ENCODE assay signal across 9 mouse cellular contexts in genomic region chr11:75212031-75212667, GRCm38 (mm10). TPM values are rescaled to one million over a fixed set of nuclear protein-coding genes. Genes with fewer than 3 reads are reported as not detected.
DNase-seq lines count a peak whose midpoint lies in the region; ATAC-seq and TF ChIP-seq lines count a peak whose summit lies in the region.
"Had no signal": no experiment of that assay in that cellular context is flagged by ENCODE, and none has a peak within 500 bp of the region (broad histone marks: within the 10 kb centered on the region; RNA-seq: fewer than 3 reads in every experiment).

No protein-coding gene starts in this region.

- intact Hi-C loops in heart, adult 2 months (cut with DNase I): no loop called here

- peaks cover 12% of the 10 kb centered on the region for H3K4me1 ChIP-seq in lung, embryonic 14.5 days (ENCODE audit: insufficient read depth)
- H3K4me1 ChIP-seq in heart, adult 2 months (ENCODE audit: control insufficient read depth, insufficient read depth, low read length): peaks cover 5% of the 10 kb centered on the region
- H3K4me1 ChIP-seq in kidney, embryonic 15.5 days: peaks cover 52% of the 10 kb centered on the region
- H3K4me1 ChIP-seq in midbrain, postnatal 0 days (ENCODE audit: insufficient read depth, low read length): peaks cover 30% of the 10 kb centered on the region

- no peak for DNase-seq in lung, embryonic 14.5 days
- DNase-seq in lung, postnatal 14 days: no peak
- peak; percentile 79 for DNase-seq in cerebellum, adult 9-10 months
- peak; percentile 52 to 76 for DNase-seq in heart, adult 2 months
- no peak for DNase-seq in midbrain, postnatal 0 days (ENCODE audit: low spot score)
- DNase-seq in thymus, postnatal 14 days: no peak
- no peak for DNase-seq in spleen, postnatal 4 days (ENCODE audit: low spot score in 2 of 2)

- H3K9ac ChIP-seq in lung, embryonic 14.5 days: no peak overlapping the region
- peak overlapping the region; percentile 59; the same call in 1 of the 2 replicates for H3K9ac ChIP-seq in heart, adult 2 months (ENCODE audit: low read depth, low read length)
- no peak overlapping the region for H3K9ac ChIP-seq in kidney, embryonic 15.5 days
- H3K9ac ChIP-seq in midbrain, postnatal 0 days (replicated peaks; ENCODE audit: low read length, poor library complexity, severe bottlenecking): no peak overlapping the region; the same call in 1 of the 2 replicates
- H3K9ac ChIP-seq: liver, embryonic 14.5 days had no signal

- H3K27me3 ChIP-seq in lung, embryonic 14.5 days (ENCODE audit: insufficient read depth, low read length): no peaks in the 10 kb centered on the region
- no peaks in the 10 kb centered on the region for H3K27me3 ChIP-seq in heart, adult 2 months (ENCODE audit: control insufficient read depth, insufficient read depth, low read length)
- H3K27me3 ChIP-seq in kidney, embryonic 15.5 days: no peaks in the 10 kb centered on the region
- H3K27me3 ChIP-seq in midbrain, postnatal 0 days (ENCODE audit: insufficient read depth, low read length): no peaks in the 10 kb centered on the region

- no peaks in the 10 kb centered on the region for H3K79me2 ChIP-seq in heart, adult 2 months (replicated peaks; ENCODE audit: control insufficient read depth, insufficient read depth, low read length)

- no peak for TF ChIP-seq CTCF in lung, embryonic 14.5 days (IDR thresholded peaks at IDR 0.05; ENCODE audit: low read depth)
- TF ChIP-seq CTCF in heart, adult 2 months (IDR thresholded peaks at IDR 0.05): no peak
- no peak for TF ChIP-seq CTCF in midbrain, postnatal 0 days (IDR thresholded peaks at IDR 0.05)

- no peak for TF ChIP-seq EP300 in heart, adult 2 months (IDR thresholded peaks at IDR 0.05; ENCODE audit: insufficient read depth, low read depth, low read length)

- no peak overlapping the region for H3K4me3 ChIP-seq in lung, embryonic 14.5 days (ENCODE audit: low read depth, low read length)
- H3K4me3 ChIP-seq in heart, adult 2 months: no peak overlapping the region
- H3K4me3 ChIP-seq in kidney, embryonic 15.5 days (replicated peaks): no peak overlapping the region
- H3K4me3 ChIP-seq in midbrain, postnatal 0 days (ENCODE audit: low read depth, low read length): no peak overlapping the region

- H3K9me3 ChIP-seq in lung, embryonic 14.5 days (ENCODE audit: low read depth, low read length): no peaks in the 10 kb centered on the region
- no peaks in the 10 kb centered on the region for H3K9me3 ChIP-seq in kidney, embryonic 15.5 days (replicated peaks)
- no peaks in the 10 kb centered on the region for H3K9me3 ChIP-seq in midbrain, postnatal 0 days (ENCODE audit: low read length)

- H3K4me2 ChIP-seq in lung, embryonic 14.5 days: no peak overlapping the region
- no peak overlapping the region for H3K4me2 ChIP-seq in kidney, embryonic 15.5 days
- no peak overlapping the region for H3K4me2 ChIP-seq in midbrain, postnatal 0 days (ENCODE audit: low read depth, low read length, poor library complexity, severe bottlenecking)

- ATAC-seq in lung, embryonic 14.5 days (ENCODE audit: insufficient read depth): 0 out of 2 replicates have a peak, but pooled peaks have one; percentile 16
- peak; percentile 45; the same call in 1 of the 2 replicates for ATAC-seq in kidney, embryonic 15.5 days (replicated peaks; ENCODE audit: low FRiP score)
- 0 out of 2 replicates have a peak, but pooled peaks have one; percentile 18 for ATAC-seq in midbrain, postnatal 0 days (ENCODE audit: low FRiP score)

- WGBS in lung, embryonic 14.5 days: 58% methylated on average over 8 of the region's 8 CpGs
- WGBS in heart, adult 2 months: 33% methylated on average over 8 of the region's 8 CpGs
- 59% methylated on average over 8 of the region's 8 CpGs for WGBS in kidney, embryonic 15.5 days
- WGBS in midbrain, postnatal 0 days: 45% methylated on average over 8 of the region's 8 CpGs

- peak overlapping the region; percentile 65; the same call in 1 of the 2 replicates for H3K27ac ChIP-seq in lung, embryonic 14.5 days (ENCODE audit: low read depth)
- H3K27ac ChIP-seq in heart, adult 2 months: peak overlapping the region; percentile 91
- peak overlapping the region; percentile 77 for H3K27ac ChIP-seq in kidney, embryonic 15.5 days
- peak overlapping the region; percentile 62; the same call in 1 of the 2 replicates for H3K27ac ChIP-seq in midbrain, postnatal 0 days (ENCODE audit: low read depth, low read length)
- H3K27ac ChIP-seq: liver, embryonic 14.5 days had no signal

- H3K36me3 ChIP-seq in lung, embryonic 14.5 days (ENCODE audit: insufficient read depth): no peaks in the 10 kb centered on the region
- H3K36me3 ChIP-seq in heart, adult 2 months (ENCODE audit: control insufficient read depth, insufficient read depth, low read length): no peaks in the 10 kb centered on the region
- H3K36me3 ChIP-seq in kidney, embryonic 15.5 days: no peaks in the 10 kb centered on the region
- H3K36me3 ChIP-seq in midbrain, postnatal 0 days (ENCODE audit: insufficient read depth, low read length): no peaks in the 10 kb centered on the region

- TF ChIP-seq POLR2A in heart, adult 2 months (IDR thresholded peaks at IDR 0.05; ENCODE audit: insufficient read depth, low read depth, low read length): peak; percentile 29; the same call in 1 of the 2 replicates

RNA-seq across cellular contexts. Expression of gene Rtn4rl1, which starts 18.6 kb away (rescaled TPM):
- 1.1 and 1.5 TPM in 2 replicates for polyA plus RNA-seq in lung, embryonic 14.5 days (2014; fragmentation: Nextera tagmentation; extraction: Ambion mirVana)
- 1 to 10 TPM; 8.4 to 9.4 TPM for total RNA-seq in heart, adult 2 months (2021)
- polyA plus RNA-seq in heart, adult 2 months (2012; rRNA removed): 7.5 and 10.4 TPM in 2 replicates
- 3.4 and 3.6 TPM in 2 replicates for polyA plus RNA-seq in kidney, embryonic 15.5 days (2015; fragmentation: Nextera tagmentation; extraction: Ambion mirVana)
- 15.4 and 18.5 TPM in 2 replicates for total RNA-seq in midbrain, postnatal 0 days (2014; rRNA removed)
- 16.2 and 17.5 TPM in 2 replicates for polyA plus RNA-seq in midbrain, postnatal 0 days (2015; fragmentation: Nextera tagmentation; extraction: Ambion mirVana)

RNA-seq across cellular contexts. Expression of gene Dph1, which starts 21.1 kb away (rescaled TPM):
- polyA plus RNA-seq in lung, embryonic 14.5 days (2014; fragmentation: Nextera tagmentation; extraction: Ambion mirVana): 25.0 and 26.5 TPM in 2 replicates
- 10 to 100 TPM in 1 of 2 experiments, 1 to 10 TPM in 1; 8.5 to 11.6 TPM for total RNA-seq in heart, adult 2 months (2021)
- polyA plus RNA-seq in heart, adult 2 months (2012; rRNA removed): 21.7 and 32.9 TPM in 2 replicates
- polyA plus RNA-seq in kidney, embryonic 15.5 days (2015; fragmentation: Nextera tagmentation; extraction: Ambion mirVana): 24.6 and 26.3 TPM in 2 replicates
- total RNA-seq in midbrain, postnatal 0 days (2014; rRNA removed): 17.4 and 19.9 TPM in 2 replicates
- polyA plus RNA-seq in midbrain, postnatal 0 days (2015; fragmentation: Nextera tagmentation; extraction: Ambion mirVana): 10.8 and 12.1 TPM in 2 replicates

RNA-seq across cellular contexts. Expression of gene Ovca2, which starts 33.5 kb away (rescaled TPM):
- 28.6 and 29.9 TPM in 2 replicates for polyA plus RNA-seq in lung, embryonic 14.5 days (2014; fragmentation: Nextera tagmentation; extraction: Ambion mirVana)
- 1 to 10 TPM; 5.7 to 6.1 TPM for total RNA-seq in heart, adult 2 months (2021)
- 11.1 and 16.7 TPM in 2 replicates for polyA plus RNA-seq in heart, adult 2 months (2012; rRNA removed)
- 25.3 and 27.0 TPM in 2 replicates for polyA plus RNA-seq in kidney, embryonic 15.5 days (2015; fragmentation: Nextera tagmentation; extraction: Ambion mirVana)
- 14.2 and 26.0 TPM in 2 replicates for total RNA-seq in midbrain, postnatal 0 days (2014; rRNA removed)
- 10.4 and 12.7 TPM in 2 replicates for polyA plus RNA-seq in midbrain, postnatal 0 days (2015; fragmentation: Nextera tagmentation; extraction: Ambion mirVana)

RNA-seq across cellular contexts. Expression of gene Hic1, which starts 42.8 kb away (rescaled TPM):
- polyA plus RNA-seq in lung, embryonic 14.5 days (2014; fragmentation: Nextera tagmentation; extraction: Ambion mirVana): 14.0 and 15.6 TPM in 2 replicates
- total RNA-seq in heart, adult 2 months (2021): 10 to 100 TPM; 12.6 to 13.6 TPM
- polyA plus RNA-seq in heart, adult 2 months (2012; rRNA removed): 15.5 and 19.6 TPM in 2 replicates
- polyA plus RNA-seq in kidney, embryonic 15.5 days (2015; fragmentation: Nextera tagmentation; extraction: Ambion mirVana): 24.3 and 25.9 TPM in 2 replicates
- 7.1 and 8.0 TPM in 2 replicates for total RNA-seq in midbrain, postnatal 0 days (2014; rRNA removed)
- 1.4 and 1.5 TPM in 2 replicates for polyA plus RNA-seq in midbrain, postnatal 0 days (2015; fragmentation: Nextera tagmentation; extraction: Ambion mirVana)

Comparison
In these comparisons a context has a peak if more than half of its experiments do, and no peak if none do; other contexts are left out.
1. DNase-seq: peak in cerebellum, adult 9-10 months (single experiment) and heart, adult 2 months (2 of 2); none in lung, embryonic 14.5 days (single experiment), lung, postnatal 14 days (single experiment), midbrain, postnatal 0 days (single experiment), thymus, postnatal 14 days (single experiment) and spleen, postnatal 4 days (0 of 2).
2. Peak in every context shown above with its lines, with median percentiles within 50 percentile points of each other: ATAC-seq and H3K27ac ChIP-seq.